26 mouse cellular contexts compared by ENCODE assay signal in genomic region chr19:17140016-17140914, GRCm38 (mm10).
DNase-seq lines count a peak whose midpoint lies in the region; ATAC-seq and TF ChIP-seq lines count a peak whose summit lies in the region.
"Had no signal": no experiment of that assay in that cellular context is flagged by ENCODE, and none has a peak within 500 bp of the region (broad histone marks: within the 10 kb centered on the region; RNA-seq: fewer than 3 reads in every experiment).

No protein-coding gene starts in this region.

- no peaks in the 10 kb centered on the region for H3K27me3 ChIP-seq in E14TG2a.4 (ENCODE audit: insufficient read depth, low read length)
- H3K27me3 ChIP-seq: neural tube, embryonic 12.5 days had no signal

- peaks cover 68% of the 10 kb centered on the region for H3K4me1 ChIP-seq in E14TG2a.4 (replicated peaks; ENCODE audit: low read depth, low read length)
- H3K4me1 ChIP-seq in olfactory bulb, adult 2 months (ENCODE audit: control insufficient read depth, insufficient read depth, low read length) = no peaks in the 10 kb centered on the region
- H3K4me1 ChIP-seq: limb, embryonic 12.5 days had no signal

- H3K9me3 ChIP-seq in E14TG2a.4 (ENCODE audit: low read length) = no peaks in the 10 kb centered on the region
- H3K9me3 ChIP-seq: hindbrain, embryonic 10.5 days; limb, embryonic 12.5 days; liver, embryonic 12.5 days; midbrain, embryonic 10.5 days; neural tube, embryonic 12.5 days had no signal

- H3K4me3 ChIP-seq in E14TG2a.4 (replicated peaks; ENCODE audit: low read length) = peak overlapping the region; percentile 41
- H3K4me3 ChIP-seq in olfactory bulb, adult 2 months (ENCODE audit: insufficient read depth, low read depth, low read length) = no peak overlapping the region
- H3K4me3 ChIP-seq: heart, adult 2 months; hindbrain, embryonic 10.5 days; limb, embryonic 12.5 days; liver, embryonic 12.5 days; midbrain, embryonic 10.5 days; neural tube, embryonic 12.5 days had no signal

- 70% methylated on average over 12 of the region's 12 CpGs for WGBS in olfactory bulb, adult 2 months

- no peak for TF ChIP-seq CTCF in E14TG2a.4 (conservative IDR thresholded peaks at IDR 0.05; ENCODE audit: low read length)
- no peak for TF ChIP-seq CTCF in olfactory bulb, adult 2 months (IDR thresholded peaks at IDR 0.05; ENCODE audit: insufficient read depth, low read depth, low read length)

- intact Hi-C loops in heart, postnatal 10 days (cut with DNase I) = no loop called here

- peak; percentile 48 for ATAC-seq in frontal cortex, adult (ENCODE audit: low TSS enrichment)
- ATAC-seq in CD4-positive, CD25-positive, alpha-beta regulatory T cell, adult 4 months = no peak
- ATAC-seq: hindbrain, postnatal 0 days; liver, embryonic 12.5 days had no signal

- H3K36me3 ChIP-seq in E14TG2a.4 (ENCODE audit: insufficient read depth, low read length) = peaks cover 19% of the 10 kb centered on the region
- H3K36me3 ChIP-seq: hindbrain, embryonic 10.5 days; limb, embryonic 12.5 days; liver, embryonic 12.5 days; midbrain, embryonic 10.5 days; neural tube, embryonic 12.5 days had no signal

- peak overlapping the region; percentile 12; the same call in 1 of the 2 replicates for H3K27ac ChIP-seq in olfactory bulb, adult 2 months (ENCODE audit: insufficient read depth, low read depth, low read length)
- H3K27ac ChIP-seq: heart, adult 2 months; hindbrain, embryonic 10.5 days; hindbrain, postnatal 0 days; limb, embryonic 12.5 days; liver, embryonic 12.5 days; midbrain, embryonic 10.5 days; neural tube, embryonic 12.5 days had no signal

- TF ChIP-seq POLR2A in olfactory bulb, adult 2 months (IDR thresholded peaks at IDR 0.05; ENCODE audit: insufficient read depth, low read depth, low read length) = no peak

- no peak for DNase-seq in frontal cortex, postnatal 10 days (ENCODE audit: low spot score in 2 of 2)
- peak; percentile 54 for DNase-seq in fibroblast of lung, adult 2 months (ENCODE audit: low read depth)
- no peak for DNase-seq in heart, postnatal 10 days
- no peak for DNase-seq in urinary bladder, postnatal 25 days (ENCODE audit: low spot score)
- DNase-seq: adrenal gland, adult 8-10 months; cerebellum, adult 11-12 months; cerebellum, postnatal 25 days; embryo, embryonic 11 days; gastrocnemius, postnatal 14 days; heart, adult 2 months; kidney, adult 8-10 months; kidney, postnatal 36 days; lung, embryonic 14.5 days; lung, postnatal 4 days; thymus, adult 18-20 months; thymus, postnatal 4 days had no signal
